Mouse (Mus musculus): Measurements from ENCODE around the gene 6030408B16Rik.

DNA sequence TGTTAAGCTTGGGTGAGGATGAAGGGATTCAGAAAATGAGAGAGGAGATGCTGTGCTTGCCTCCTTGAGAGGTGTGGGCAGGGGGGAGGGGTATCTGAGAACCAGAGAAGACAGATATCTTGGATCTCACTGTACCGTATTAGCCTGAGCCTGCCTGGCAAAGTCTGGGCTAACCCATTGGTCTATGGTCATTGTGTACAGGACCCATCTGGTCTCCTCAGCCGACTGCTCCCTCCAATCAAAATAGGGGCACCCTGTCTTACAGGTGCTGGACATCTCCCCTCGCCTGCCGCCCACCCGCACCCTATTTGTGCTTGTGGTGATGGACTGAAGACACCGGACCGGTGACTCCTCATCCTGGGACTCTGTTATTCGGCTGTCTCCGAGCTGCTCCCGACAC, 2.6 kb downstream of the 6030408B16Rik start:
- no peak for TF ChIP-seq ZNF384 (IDR thresholded peaks at IDR 0.05; ENCODE audit: low read depth, low read length)
- TF ChIP-seq HCFC1 (IDR thresholded peaks at IDR 0.05; ENCODE audit: borderline replicate concordance, insufficient read depth, low read length): no peak
- no peak for TF ChIP-seq ZC3H11A (IDR thresholded peaks at IDR 0.05; ENCODE audit: borderline replicate concordance, low read depth, low read length)
- no peak for TF ChIP-seq MAFK (IDR thresholded peaks at IDR 0.05; ENCODE audit: insufficient read depth, low read depth, low read length)

All from ES-E14 (cell line).